Mouse (Mus musculus) megakaryocyte, embryonic 14.5 days (primary cell): ENCODE measurements around the gene Mrs2. TPM values are rescaled to one million over a fixed set of nuclear protein-coding genes. Genes with fewer than 3 reads are reported as not detected.

Source experiments
- H3K27me3 ChIP-seq: replicated peaks from 2 replicates; pipeline ENCODE3; 2012; ENCODE audit warnings: inconsistent platforms
- H3K36me3 ChIP-seq: replicated peaks from 2 replicates; pipeline ENCODE3; 2012; ENCODE audit warnings: low read length, inconsistent platforms, mixed read lengths
- H3K4me1 ChIP-seq: 2 replicates; pipeline ENCODE4 v1.6.1; 2012; ENCODE audit warnings: inconsistent platforms
- H3K4me3 ChIP-seq: replicated peaks from 2 replicates; pipeline ENCODE3; 2012; ENCODE audit warnings: moderate library complexity, mild to moderate bottlenecking, inconsistent platforms
- H3K9me3 ChIP-seq: 2 replicates; pipeline ENCODE4 v1.6.1; 2012; ENCODE audit warnings: inconsistent platforms
- FLI1 ChIP-seq: IDR thresholded peaks from 2 replicates; pipeline ENCODE4 v1.6.1; 2012; ENCODE audit warnings: low read length, inconsistent platforms, mixed read lengths
- GATA1 ChIP-seq: IDR thresholded peaks from 3 replicates; pipeline ENCODE4 v1.6.1; 2012; ENCODE audit warnings: mixed read lengths, low read length, inconsistent platforms, borderline replicate concordance
- polyA plus RNA-seq: library from polyadenylated mRNA; stranded (reverse); fragments of >175 nt; gene quantifications from 2 replicates; pipeline ENCODE4 v1.2.3, GENCODE M21; 2012; ENCODE audit warnings: low replicate concordance; ENCODE audit not compliant: insufficient read depth

Gene Mrs2
- polyA plus RNA-seq, 1 experiment, result 1.9 TPM

GRCm38 (mm10) chr13:24955091-24955490 lies 65.1 kb downstream of the Mrs2 start:
- TF ChIP-seq GATA1 (no peak), FLI1 (no peak)
- Histone ChIP-seq H3K4me1 (0 out of 2 replicates have a peak, but pooled peaks cover 3% of the 10 kb centered on the region), H3K9me3 (no peaks in the 10 kb centered on the region), H3K27me3 (peaks cover 37% of the 10 kb centered on the region), H3K36me3 (no peaks in the 10 kb centered on the region), H3K4me3 (peak overlapping the region; percentile 21)

GRCm38 (mm10) chr13:24952659-24953058 lies 67.5 kb downstream of the Mrs2 start:
- no peaks in the 10 kb centered on the region for H3K36me3 ChIP-seq
- no peak overlapping the region for H3K4me3 ChIP-seq
- no peaks in the 10 kb centered on the region for H3K9me3 ChIP-seq
- peaks cover 37% of the 10 kb centered on the region for H3K27me3 ChIP-seq
- H3K4me1 ChIP-seq, result peaks cover 12% of the 10 kb centered on the region
- no peak for TF ChIP-seq FLI1
- no peak for TF ChIP-seq GATA1

GRCm38 (mm10) chr13:24948870-24949269 lies 71.3 kb downstream of the Mrs2 start:
- H3K36me3 ChIP-seq, result no peaks in the 10 kb centered on the region
- peaks cover 12% of the 10 kb centered on the region for H3K4me1 ChIP-seq
- peaks cover 30% of the 10 kb centered on the region for H3K27me3 ChIP-seq
- H3K4me3 ChIP-seq, result no peak overlapping the region
- TF ChIP-seq FLI1, result no peak
- no peak for TF ChIP-seq GATA1
- H3K9me3 ChIP-seq, result no peaks in the 10 kb centered on the region

GRCm38 (mm10) chr13:24947158-24947557 lies 73.0 kb downstream of the Mrs2 start:
- Histone ChIP-seq H3K9me3 (no peaks in the 10 kb centered on the region), H3K4me1 (peaks cover 9% of the 10 kb centered on the region), H3K27me3 (peaks cover 32% of the 10 kb centered on the region), H3K36me3 (no peaks in the 10 kb centered on the region), H3K4me3 (no peak overlapping the region)
- TF ChIP-seq FLI1 (no peak), GATA1 (no peak)

- Histone ChIP-seq H3K36me3 (no peaks in the 10 kb centered on the region), H3K4me1 (peaks cover 9% of the 10 kb centered on the region), H3K9me3 (no peaks in the 10 kb centered on the region), H3K4me3 (no peak overlapping the region), H3K27me3 (peaks cover 33% of the 10 kb centered on the region)
- TF ChIP-seq GATA1 (no peak), FLI1 (no peak)
These were observed 74.6 kb downstream of the Mrs2 start for GRCm38 (mm10) chr13:24945567-24945966.

GRCm38 (mm10) chr13:24943303-24943702 lies 76.9 kb downstream of the Mrs2 start:
- no peak for TF ChIP-seq FLI1
- TF ChIP-seq GATA1, result no peak
- Histone ChIP-seq H3K4me1 (peaks cover 5% of the 10 kb centered on the region), H3K36me3 (no peaks in the 10 kb centered on the region), H3K4me3 (no peak overlapping the region), H3K9me3 (no peaks in the 10 kb centered on the region), H3K27me3 (peaks cover 46% of the 10 kb centered on the region)

- Histone ChIP-seq H3K9me3 (no peaks in the 10 kb centered on the region), H3K27me3 (peaks cover 52% of the 10 kb centered on the region), H3K4me1 (peaks cover 11% of the 10 kb centered on the region), H3K4me3 (no peak within 1 kb of the TSS), H3K36me3 (no peaks in the 10 kb centered on the region)
- TF ChIP-seq FLI1 (no peak), GATA1 (no peak)
These were observed 77.5 kb downstream of the Mrs2 start, which contains the start of gene Gpld1 for GRCm38 (mm10) chr13:24942512-24943282. Gene Gpld1, plus strand, starts transcription at chr13:24943152.

GRCm38 (mm10) chr13:24939472-24939871 lies 80.7 kb downstream of the Mrs2 start:
- peaks cover 73% of the 10 kb centered on the region for H3K27me3 ChIP-seq
- H3K9me3 ChIP-seq, result peaks cover 11% of the 10 kb centered on the region
- TF ChIP-seq GATA1, result no peak
- no peak for TF ChIP-seq FLI1
- no peaks in the 10 kb centered on the region for H3K36me3 ChIP-seq
- H3K4me1 ChIP-seq, result peaks cover 19% of the 10 kb centered on the region
- no peak overlapping the region for H3K4me3 ChIP-seq

- TF ChIP-seq FLI1, result no peak
- TF ChIP-seq GATA1, result no peak
- Histone ChIP-seq H3K4me3 (peak overlapping the region; percentile 4), H3K9me3 (peaks cover 14% of the 10 kb centered on the region), H3K4me1 (peaks cover 19% of the 10 kb centered on the region), H3K36me3 (no peaks in the 10 kb centered on the region), H3K27me3 (peaks cover 72% of the 10 kb centered on the region)
These were observed 81.5 kb downstream of the Mrs2 start for GRCm38 (mm10) chr13:24938683-24939082.

- no peak for TF ChIP-seq GATA1
- no peak for TF ChIP-seq FLI1
- H3K4me1 ChIP-seq, result peaks cover 24% of the 10 kb centered on the region
- no peaks in the 10 kb centered on the region for H3K36me3 ChIP-seq
- H3K27me3 ChIP-seq, result peaks cover 70% of the 10 kb centered on the region
- H3K9me3 ChIP-seq, result peaks cover 17% of the 10 kb centered on the region
- H3K4me3 ChIP-seq, result peak overlapping the region; percentile 94
These were observed 82.4 kb downstream of the Mrs2 start for GRCm38 (mm10) chr13:24937839-24938166.

Other genes starting within 250 kb of the Mrs2 start
- 32.0 and 48.1 TPM in 2 replicates for gene BC005537, start 218.7 kb downstream of the Mrs2 start, polyA plus RNA-seq
- gene Acot13, start 188.8 kb downstream of the Mrs2 start, polyA plus RNA-seq, result 19.1 and 40.5 TPM in 2 replicates
- gene Tdp2, start 188.7 kb downstream of the Mrs2 start, polyA plus RNA-seq, result 5.8 and 20.5 TPM in 2 replicates
- not detected in 2 replicates for gene D130043K22Rik, start 175.2 kb downstream of the Mrs2 start, polyA plus RNA-seq
- 0.15 TPM in 1 of 2 replicates, not detected in the other for gene Aldh5a1, start 82.7 kb downstream of the Mrs2 start, polyA plus RNA-seq
- not detected in 2 replicates for gene Gpld1, start 77.2 kb downstream of the Mrs2 start, polyA plus RNA-seq
- not detected in 2 replicates for gene Dcdc2a, start 35.6 kb upstream of the Mrs2 start, polyA plus RNA-seq